Mouse (Mus musculus) v-Abl transformed pro-B cells (cell line): Measurements from ENCODE around the gene Cd276.

Experiments used
- in situ Hi-C, 2 experiments: fragments of 400-800 bp; cut with MboI; formaldehyde crosslinking; loops; one replicate each; pipeline ENCODE4 v1.15.1; 2025; ENCODE audit not compliant: unreplicated experiment in 2 of 2

Gene Cd276

GRCm38 (mm10) chr9:58521883-58522423 lies 33.3 kb downstream of the Cd276 start:
- in situ Hi-C loops: loop anchor here in 1 of 2 experiments (25.0 kb wide), 1 partner anchor 935 kb away; the partner anchor contains the start of gene Ulk3

GRCm38 (mm10) chr9:58520816-58521581 lies 34.2 kb downstream of the Cd276 start:
- in situ Hi-C loops: loop anchor here in 1 of 2 experiments (25.0 kb wide), 1 partner anchor 934 kb away; the partner anchor contains the start of gene Ulk3

DNA sequence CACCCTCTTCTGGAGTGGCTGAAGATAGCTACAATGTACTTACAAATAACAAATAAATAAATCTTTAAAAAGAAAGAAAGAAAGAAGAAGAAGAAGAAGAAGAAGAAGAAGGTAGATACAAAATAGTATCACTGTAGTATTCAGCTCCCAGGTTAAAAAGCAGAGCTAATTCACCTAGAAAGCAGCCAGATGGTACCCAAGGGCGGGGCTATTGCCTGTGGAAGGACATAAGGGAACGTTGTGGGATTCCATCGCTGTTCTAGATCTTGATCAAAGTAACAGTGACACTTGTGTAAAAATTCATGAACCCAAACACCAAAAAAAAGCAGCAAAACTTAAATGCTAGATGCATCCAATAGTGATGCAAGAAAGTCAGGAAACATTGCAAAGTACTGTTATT lies 35.3 kb downstream of the Cd276 start:
- in situ Hi-C loops: loop anchor here (5.0 to 25.0 kb wide), 2 partner anchors 293 to 933 kb away; partner anchors contain the start of gene Ulk3 (in 1 of the 2)

DNA sequence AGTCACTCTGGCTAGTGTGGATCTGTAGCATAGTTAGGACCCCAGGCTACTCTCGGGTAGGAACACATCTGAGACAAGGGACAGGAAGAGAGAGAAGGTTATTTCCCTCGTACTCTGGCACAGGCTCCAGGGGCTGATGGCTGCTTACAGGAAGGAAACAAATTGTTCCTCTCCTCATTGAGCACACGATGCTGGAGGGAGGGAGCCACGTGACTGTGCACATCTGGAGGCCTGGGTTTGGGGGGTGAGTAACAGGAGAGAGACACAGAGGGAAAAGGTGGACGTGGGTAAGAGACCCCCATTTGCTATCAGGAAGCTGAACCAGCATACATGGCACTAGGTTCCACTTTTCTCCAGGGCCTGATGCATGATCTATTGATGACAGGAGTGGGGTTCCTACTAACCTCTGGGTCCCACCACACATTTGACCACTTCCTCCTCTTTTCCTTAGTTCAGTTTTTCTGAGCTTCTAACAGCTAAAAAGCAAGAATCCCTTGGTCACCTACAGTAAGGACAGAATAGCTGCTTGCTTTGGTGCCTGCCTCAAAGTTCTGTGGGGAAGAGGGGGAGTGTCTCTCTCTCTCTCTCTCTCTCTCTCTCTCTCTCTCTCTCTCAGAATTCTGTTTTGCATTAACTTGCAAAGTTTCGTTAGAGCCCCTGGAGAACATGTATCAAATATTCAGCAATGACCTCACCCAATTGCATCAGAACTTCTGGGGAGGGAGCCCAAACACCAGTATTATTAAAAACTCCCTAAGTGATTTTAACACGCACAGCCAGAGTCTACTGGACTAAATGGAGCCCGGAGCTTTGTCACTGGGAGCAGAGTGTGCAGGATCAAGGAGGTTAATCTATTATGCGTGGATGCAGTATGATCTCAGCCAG lies 37.1 kb downstream of the Cd276 start:
- in situ Hi-C loops: loop anchor here (5.0 to 25.0 kb wide), 2 partner anchors 291 to 931 kb away; partner anchors contain the start of gene Ulk3 (in 1 of the 2)

GRCm38 (mm10) chr9:58516480-58516879 lies 38.8 kb downstream of the Cd276 start:
- in situ Hi-C loops: loop anchor here (5.0 to 25.0 kb wide), 2 partner anchors 289 to 929 kb away; partner anchors contain the start of gene Ulk3 (in 1 of the 2)

- in situ Hi-C loops: loop anchor here in 1 of 2 experiments (25.0 kb wide), 1 partner anchor 926 kb away; the partner anchor contains the start of gene Ulk3
These were observed 41.5 kb downstream of the Cd276 start for GRCm38 (mm10) chr9:58513749-58514148.

DNA sequence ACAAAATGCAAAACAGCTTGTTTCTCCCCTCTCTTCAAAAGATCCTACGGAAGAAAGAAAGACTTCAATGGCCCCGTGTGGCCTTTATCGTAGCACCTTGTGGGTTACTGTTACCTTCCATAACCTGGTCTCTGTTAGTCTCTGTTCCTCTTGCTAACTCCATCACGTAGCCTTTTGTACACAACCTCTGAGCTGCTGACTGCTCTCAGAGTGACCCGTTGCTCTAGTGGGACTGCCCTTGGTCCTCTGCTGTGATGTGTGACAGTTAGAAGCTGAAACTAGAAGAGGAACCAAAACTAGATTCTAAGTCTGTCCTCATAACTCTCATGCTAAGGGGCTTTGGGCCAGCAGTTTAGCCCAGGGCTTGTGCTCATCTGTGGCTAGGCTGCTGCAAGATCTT lies 44.8 kb downstream of the Cd276 start:
- in situ Hi-C loops: loop anchor here in 1 of 2 experiments (25.0 kb wide), 1 partner anchor 923 kb away; the partner anchor contains the start of gene Ulk3

GRCm38 (mm10) chr9:58507216-58508005 lies 47.8 kb downstream of the Cd276 start:
- in situ Hi-C loops: loop anchor here in 1 of 2 experiments (25.0 kb wide), 1 partner anchor 920 kb away; the partner anchor contains the start of gene Ulk3

- in situ Hi-C loops: loop anchor here in 1 of 2 experiments (25.0 kb wide), 1 partner anchor 914 kb away; the partner anchor contains the start of gene Ulk3
These were observed 54.3 kb downstream of the Cd276 start for GRCm38 (mm10) chr9:58500946-58501345.

DNA sequence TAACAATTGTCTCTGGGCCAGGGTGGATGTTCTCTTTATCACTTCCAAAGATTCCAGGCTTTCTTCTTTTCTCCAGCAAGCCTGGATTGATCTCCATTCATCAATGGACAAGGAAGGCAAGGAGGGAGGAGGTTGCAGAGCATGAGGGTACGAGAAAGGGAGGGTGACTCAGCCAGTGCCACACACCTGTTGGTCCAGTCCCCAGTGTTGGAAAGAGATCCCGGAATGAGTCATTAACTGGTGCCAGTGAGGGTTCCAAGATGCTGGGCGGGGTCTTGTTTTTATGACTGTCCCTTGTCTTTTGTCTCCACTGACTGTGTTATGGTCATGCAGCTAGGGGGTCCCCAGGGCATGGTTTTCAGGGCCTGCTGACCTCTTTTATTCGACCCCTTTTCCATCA lies 57.3 kb downstream of the Cd276 start:
- in situ Hi-C loops: loop anchor here (5.0 kb wide), 1 partner anchor 34 kb away; no protein-coding TSS in a partner anchor

DNA sequence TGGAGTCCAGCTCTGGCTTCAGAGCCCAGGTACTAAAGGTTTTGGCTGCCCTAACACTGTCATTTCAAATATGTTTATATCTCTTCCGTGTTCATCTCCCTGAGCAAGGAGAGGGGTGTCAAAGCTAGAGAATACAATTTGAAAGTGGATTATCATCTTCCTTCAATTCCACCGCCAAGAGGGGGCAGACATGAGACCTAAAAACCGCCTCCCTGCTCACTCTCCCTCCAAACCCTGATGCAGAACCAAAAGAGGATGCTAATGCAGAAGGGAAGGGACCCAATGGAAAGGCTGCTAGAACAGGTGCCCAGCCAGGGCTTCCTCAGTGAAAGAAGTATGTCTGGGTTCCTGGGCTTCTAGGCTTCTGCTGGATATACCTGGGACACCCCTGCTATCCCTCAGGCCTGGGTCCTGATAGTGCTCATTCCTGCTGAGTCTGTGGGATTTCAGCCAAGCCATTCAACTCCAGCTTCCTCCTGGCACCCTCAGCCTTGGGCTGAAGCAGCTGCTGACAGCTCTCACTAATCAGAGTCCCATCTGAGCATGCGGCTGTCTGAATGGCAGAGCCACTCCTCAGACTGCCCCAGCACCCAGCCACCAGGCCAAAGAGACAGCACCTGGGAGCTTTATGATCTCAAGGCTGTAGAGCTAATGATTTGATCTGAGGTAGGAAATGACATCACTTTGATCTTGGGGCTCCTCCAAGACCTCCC lies 58.6 kb downstream of the Cd276 start:
- in situ Hi-C loops: loop anchor here (5.0 kb wide), 1 partner anchor 36 kb away; no protein-coding TSS in a partner anchor

GRCm38 (mm10) chr9:58495035-58495434 lies 60.2 kb downstream of the Cd276 start:
- in situ Hi-C loops: loop anchor here (5.0 kb wide), 1 partner anchor 37 kb away; no protein-coding TSS in a partner anchor

- in situ Hi-C loops: no loop called here
These were observed 64.8 kb downstream of the Cd276 start for GRCm38 (mm10) chr9:58490391-58490790.

DNA sequence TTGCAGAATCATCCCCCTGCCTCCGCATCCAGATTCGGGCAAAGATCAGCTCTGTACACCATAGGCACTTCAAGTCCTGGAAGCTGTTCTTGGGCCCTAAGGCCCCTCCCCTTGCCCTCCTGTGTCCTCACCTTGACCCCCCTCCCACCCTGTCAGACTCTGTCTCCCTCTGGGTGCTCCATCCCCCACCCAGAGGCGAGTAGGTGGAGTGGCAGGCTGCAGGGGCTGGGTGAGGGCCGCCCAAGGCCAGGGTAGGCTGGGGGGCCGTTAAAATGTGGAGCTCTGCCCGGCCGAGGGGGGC lies 65.4 kb downstream of the Cd276 start:
- in situ Hi-C loops: no loop called here

GRCm38 (mm10) chr9:58489133-58489864 lies 65.9 kb downstream of the Cd276 start:
- in situ Hi-C loops: no loop called here

GRCm38 (mm10) chr9:58487851-58488801 lies 67.1 kb downstream of the Cd276 start, which contains the start of gene Insyn1:
Insyn1 (plus strand) TSS chr9:58488603.
- in situ Hi-C loops: no loop called here

- in situ Hi-C loops: no loop called here
These were observed 68.2 kb downstream of the Cd276 start for GRCm38 (mm10) chr9:58487076-58487475.
